Mouse (Mus musculus) adrenal gland, adult 2 months (tissue): ENCODE results near the gene Rad51b. TPM values are rescaled to one million over a fixed set of nuclear protein-coding genes. Genes with fewer than 3 reads are reported as not detected.
A peak's percentile ranks its signal among the peaks of the same experiment; 100 is the strongest.

Experiments used
- DNase-seq: peaks from one replicate; pipeline ENCODE4 v3.0.0; 2021
- polyA plus RNA-seq: library from polyadenylated mRNA; depleted of rRNA; stranded (reverse); fragments of >200 nt; gene quantifications from 2 replicates; pipeline ENCODE4 v1.2.3, GENCODE M21; 2012
- total RNA-seq, 2 experiments: library from RNA; stranded (reverse); gene quantifications; 2 replicates each; pipeline ENCODE4 v1.2.3; 2021

Rad51b gene
- total and polyA plus RNA-seq, 3 experiments = 0.08 to 0.49 (median 0.45) TPM

DNA sequence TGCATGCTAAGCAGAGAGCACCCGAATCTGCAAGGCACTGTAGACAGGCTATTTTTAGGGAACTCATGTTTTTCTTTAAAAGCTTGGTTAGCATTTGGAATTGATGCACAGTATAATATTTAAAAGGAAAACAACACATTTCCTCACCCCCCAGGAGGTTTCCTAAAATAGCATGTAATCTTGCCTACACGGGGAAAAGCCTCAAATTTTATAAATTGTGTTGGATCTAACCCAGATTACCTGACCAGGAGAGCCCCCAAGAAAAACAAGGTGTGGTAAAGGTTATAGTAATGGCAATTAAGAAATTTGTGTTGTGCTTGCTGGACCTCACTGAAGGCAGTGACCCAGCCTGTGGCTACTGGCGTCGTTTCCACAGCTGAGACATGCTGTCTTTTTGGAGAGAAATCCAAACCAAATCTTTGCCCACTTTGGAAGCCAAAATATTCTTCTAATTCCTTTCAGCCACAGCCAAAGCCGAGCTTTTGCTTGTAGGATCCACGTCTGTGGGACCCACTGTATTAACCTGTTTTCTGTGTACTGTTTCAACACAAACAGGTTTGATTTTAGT is 282.0 kb downstream of the Rad51b start:
- DNase-seq = no peak

DNA sequence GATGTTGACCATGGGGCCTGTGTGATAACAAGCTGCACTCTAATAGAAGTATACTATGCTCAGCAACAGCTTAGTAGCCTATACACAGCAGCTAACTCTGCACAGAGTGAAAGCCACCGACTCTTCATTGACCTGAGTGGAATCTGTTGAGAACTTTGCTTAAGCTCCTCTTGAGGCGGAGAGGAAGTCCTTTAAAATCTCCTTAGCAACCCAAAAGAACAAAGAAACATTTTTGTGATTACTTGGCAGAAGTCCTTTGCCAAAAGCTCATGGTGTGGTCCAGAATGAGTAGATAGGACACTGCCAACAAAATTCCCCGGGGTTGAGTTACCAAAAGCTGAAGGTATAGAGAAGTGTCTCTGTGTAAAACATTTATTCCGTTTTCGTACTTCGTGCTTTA is 282.8 kb downstream of the Rad51b start:
- no peak for DNase-seq

DNA sequence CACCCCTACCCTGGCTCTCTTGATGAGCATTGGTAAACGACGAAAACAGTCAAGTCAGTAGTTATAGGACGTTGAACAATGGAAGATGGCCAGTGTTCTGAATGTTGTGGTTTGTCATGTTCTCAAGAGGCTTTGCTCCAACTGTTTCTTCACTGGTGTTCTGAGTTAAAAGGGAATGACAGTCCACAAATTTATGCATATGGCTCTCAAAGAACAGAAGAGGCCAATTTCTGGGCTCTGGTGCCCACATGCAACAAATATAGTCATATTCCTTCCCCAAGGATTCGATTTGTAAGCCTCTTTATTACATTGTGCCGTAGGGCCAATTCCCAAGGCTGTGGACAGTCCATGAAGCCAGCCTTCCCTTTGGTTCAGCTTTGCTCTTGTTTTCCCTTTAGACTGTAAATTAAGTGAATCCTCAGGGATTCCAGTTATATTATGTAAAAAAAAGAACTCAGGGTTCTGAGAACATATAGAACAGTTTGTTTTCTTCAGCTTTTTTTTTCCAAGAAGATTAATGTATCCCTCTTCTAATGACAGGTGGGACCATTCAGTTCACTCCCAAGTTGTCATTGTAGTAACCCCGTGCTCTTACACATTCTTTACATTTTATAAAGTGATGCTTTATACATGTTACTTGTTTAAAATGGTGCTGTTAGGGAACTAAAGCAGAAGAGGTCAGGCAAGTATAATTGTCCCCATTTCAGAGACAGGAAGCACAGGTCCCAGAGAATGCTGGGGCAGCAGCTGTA is 287.6 kb downstream of the Rad51b start:
- no peak for DNase-seq

DNA sequence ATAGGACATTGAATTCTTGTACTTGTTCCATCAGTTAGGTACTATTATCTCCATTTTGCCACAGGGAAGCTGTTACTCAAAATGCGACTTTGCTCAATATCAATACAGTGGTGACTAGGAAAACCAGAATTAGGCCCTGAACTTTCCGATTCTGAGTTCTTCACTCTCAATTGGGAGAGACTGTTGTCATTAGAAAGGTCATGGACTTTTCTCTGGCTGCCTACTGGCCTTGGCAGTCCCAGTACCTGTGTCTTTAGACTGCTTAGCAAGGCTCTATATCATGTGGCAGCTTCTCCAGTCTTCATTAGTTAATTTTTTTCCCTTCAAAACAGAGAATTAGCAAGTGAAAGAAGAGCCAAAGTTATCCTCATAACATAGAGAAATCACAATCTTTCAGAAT is 288.3 kb downstream of the Rad51b start:
- peak; percentile 41 for DNase-seq

DNA sequence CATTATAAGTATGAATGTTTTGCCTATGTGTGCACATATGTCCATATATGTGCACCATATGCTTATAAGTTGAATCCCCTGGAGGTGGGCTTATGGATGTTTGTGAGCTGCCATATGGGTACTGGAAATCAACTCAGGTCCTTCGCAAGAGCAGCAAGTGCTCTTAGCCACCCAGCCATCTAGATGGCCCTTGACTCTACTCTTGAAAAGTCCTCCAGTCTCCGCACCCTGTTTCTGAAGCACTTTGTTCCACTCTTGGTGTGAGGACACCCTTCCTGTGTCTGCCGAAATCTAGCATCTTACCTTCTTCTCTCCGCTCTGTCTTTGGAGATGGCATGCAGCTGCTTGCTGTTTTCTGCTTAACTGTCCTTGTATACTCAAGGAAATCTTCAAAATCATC is 291.7 kb downstream of the Rad51b start:
- DNase-seq = no peak

DNA sequence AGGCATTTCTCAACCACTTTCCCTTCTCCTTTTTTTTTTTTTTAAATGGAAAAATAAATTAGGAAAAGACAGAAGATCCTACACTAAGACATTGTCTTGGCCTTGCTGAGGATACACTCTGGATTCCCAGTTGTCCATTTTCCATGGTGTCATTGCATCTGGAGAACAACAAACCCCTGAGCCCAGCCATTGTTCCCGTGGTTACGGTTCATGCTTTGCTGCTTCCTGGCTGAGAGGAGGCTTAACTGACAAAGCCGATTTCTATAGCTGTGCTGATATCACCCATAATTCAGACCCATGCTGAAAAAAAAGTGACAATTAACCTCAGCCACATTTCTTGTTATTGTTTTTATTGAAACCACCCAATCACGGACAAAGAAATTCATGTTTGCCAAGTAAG is 295.1 kb downstream of the Rad51b start:
- DNase-seq = no peak

DNA sequence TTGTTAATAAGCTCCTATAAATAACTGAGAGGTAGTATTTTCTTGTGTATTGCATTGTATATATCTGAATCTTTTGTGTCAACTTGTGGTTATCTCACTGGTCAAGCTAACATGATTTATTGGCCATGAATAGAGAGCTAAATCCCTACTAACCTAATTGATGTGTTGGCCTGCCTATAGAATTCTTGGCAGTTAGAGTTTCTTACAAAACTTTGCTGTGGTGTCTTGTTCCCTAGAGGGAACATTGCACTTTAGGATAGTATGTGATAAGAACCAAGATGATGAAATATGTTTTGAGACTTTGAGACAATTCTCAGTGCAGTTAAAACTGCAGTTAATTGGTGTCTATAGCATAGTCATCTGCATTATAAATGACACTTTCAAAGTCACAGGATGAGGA is 299.8 kb downstream of the Rad51b start:
- no peak for DNase-seq

DNA sequence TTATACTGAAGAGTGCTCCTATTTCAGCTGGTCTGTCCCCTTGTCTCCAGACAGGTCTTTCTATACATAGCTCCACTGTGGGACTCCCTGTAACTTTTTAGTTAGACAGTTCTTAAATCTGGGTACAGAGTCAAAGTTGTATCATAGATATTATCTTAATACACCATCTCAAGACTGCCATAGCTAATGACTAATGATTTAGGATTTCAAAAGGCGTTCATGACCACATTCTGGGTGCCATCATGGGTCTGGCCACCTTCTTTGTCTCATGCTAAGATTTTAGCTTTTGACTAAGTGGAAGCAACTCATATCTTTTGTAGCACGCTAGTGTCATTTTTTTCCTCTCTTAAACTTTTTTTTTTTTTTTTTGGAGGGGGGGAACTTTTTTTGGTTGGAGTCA is 300.3 kb downstream of the Rad51b start:
- no peak for DNase-seq

DNA sequence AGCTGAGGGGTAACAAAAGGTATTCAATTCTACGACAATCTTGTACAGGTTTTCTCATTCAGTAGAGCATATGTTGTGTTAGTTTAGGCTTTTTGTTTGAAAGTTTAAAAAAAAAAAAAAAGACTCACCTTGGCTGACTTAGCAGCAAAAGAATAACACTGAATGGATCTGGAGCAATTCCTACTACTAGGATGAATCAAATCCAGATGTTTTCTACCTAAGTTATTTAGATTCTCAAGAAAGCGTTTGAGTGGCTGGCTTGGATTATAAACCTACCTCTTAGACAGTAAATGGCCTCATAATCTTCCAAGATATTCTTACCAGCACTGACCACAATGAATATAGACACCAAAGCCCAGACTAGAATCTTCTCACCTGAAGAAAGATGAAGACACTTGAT is 300.7 kb downstream of the Rad51b start:
- DNase-seq = no peak

DNA sequence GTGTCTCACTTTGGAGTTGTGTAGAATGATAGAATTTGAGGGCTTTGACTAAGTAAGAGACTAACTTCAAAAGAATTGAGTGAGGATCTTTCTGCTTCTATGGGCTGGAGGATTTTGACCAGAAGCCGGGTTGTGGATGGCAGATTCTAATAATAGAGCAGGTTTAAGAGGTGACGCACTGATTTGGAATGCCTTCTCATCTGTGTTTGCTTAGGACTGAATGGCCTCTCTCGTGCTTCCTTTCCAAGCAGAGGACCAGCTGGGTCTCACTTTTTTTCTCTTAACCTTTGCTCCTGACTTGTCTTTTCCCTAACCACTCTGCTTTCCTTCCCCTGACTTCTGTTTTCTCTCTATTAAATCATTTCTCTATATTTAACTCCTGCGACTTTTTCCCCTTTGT is 301.4 kb downstream of the Rad51b start:
- peak; percentile 55 for DNase-seq

DNA sequence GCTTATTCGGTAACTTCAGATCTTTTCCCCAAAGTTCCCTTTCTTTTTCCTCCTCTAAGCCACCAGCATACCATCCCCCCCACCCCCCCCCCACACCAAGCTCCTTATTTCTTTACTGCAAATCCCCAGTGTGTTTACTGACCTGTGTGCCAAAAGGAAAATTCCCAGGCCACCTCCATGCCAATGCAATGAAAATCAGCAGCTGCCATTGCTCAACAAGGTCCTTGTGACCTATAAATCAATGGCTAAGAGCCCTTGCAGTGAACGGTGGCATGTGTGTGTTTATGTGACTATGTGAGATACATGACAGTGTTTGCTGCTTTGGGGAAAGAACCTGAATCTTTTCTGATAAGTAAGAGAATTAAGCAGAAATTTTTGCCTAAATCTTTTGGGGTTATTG is 301.8 kb downstream of the Rad51b start:
- peak; percentile 78 for DNase-seq

DNA sequence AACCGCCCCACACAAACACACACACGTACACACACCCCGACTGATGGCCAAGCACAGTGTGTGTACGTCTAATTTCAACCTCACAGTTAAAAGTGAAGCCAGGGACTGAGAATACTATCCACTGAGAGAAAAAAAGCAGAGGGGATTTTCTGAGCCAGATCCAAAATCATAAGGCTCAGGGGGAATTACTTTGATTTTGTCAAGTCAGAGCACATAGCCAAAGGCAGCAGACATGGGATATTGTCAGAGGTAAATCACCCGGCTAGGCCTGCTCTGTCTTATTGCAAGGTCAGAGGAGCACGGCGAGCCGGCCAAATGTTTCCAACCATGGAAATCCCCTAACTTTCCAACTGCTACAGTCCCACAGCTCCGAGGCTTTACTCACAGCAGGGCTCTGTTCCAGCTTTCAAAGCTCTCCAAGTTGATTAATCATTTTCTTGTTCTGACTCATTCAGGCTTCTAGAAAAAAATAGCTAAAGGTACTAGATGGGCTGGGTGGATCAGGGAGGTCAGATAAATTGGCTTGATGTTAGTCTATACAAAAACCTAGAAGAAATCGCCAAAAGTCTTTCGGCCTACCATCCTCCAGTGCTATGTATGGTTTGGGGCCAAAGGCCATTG is 303.2 kb downstream of the Rad51b start:
- DNase-seq = peak; percentile 92

DNA sequence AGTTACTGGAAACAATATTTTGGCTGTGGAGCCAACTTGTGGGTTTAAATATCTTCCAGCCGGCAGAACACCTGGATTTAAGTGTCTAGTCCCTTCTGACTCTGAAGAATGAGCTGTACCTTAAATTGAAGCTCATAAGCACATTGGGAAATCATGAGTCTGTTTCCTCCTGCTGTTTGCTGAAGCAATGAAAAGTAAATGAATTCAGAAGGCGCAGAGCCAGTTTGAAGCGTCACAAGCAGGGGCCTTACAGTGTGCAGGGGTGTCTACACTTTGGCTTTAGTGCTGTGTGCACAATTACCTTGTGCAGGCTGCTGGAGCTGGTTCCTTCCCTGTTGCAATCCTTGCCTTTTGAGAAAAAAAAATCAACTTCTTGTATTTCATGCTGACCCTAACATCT is 305.6 kb downstream of the Rad51b start:
- DNase-seq = no peak

DNA sequence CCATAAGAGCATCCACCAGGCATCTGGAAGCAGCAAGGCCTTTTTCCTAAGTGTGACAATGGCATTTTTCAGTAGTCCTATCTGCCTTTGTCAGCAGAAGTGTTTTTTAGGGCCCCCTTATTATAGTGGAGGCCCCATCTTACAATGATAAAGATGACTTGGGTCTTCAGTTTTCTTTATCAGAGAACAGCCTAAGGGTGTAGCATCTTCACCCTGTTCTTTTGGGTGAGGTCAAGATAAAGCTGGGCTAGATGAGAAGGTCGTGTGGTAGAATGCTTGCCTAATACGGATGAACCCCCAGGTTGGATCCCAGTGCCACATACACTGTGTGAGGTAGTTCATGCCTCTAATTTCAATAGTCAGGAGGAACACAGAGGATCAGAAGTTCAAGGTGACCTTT is 307.8 kb downstream of the Rad51b start:
- no peak for DNase-seq

DNA sequence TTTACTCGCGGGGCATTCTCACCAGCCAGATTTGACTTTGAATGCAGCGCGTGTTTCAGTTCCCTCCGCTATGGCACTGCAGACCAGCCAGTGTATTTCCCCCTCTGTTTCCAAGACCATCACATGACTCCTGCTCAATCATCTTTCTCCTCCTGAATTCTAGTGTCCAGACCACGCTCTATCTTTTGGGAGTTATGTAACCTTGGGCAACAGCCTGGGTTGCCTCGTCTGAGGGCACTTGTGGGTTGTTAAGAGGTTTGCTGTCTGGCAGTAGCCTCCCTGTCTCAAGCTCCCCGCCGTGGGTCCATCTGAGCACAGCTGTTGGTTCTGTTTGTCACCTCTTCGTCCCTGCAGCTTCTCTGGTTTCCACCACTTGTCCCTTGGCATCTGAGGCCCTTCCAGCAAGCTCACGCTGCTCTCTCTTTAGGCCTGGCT is 309.1 kb downstream of the Rad51b start:
- DNase-seq = no peak

DNA sequence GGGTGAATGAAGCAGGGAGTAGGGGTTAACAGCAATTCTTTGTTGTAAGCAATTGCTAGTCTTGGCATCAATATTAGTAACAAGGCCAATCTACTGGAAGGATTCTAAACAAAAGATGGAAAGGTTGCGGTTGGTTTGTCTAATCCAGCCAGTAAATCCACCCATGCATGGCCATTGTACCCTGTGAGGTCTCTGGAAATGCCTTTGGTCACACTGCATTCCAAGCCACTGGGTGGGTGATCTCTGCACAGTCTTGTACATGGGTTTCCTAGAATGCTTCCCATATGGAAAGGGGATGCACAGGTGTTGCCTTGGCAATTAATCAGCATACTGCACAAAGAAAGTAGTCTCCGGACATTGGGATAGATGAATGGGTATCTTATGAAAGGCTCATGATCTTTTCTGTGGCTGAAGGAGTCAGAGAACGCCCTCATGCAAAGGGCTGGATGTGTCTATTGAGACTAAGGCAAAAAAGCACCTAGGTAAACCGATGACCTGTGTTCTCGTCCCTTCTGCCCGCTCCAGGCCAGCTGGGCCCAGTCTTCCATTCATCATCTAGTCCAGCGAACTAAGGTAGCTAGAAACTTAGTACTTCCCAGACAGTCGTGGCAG is 312.4 kb downstream of the Rad51b start:
- DNase-seq = no peak

DNA sequence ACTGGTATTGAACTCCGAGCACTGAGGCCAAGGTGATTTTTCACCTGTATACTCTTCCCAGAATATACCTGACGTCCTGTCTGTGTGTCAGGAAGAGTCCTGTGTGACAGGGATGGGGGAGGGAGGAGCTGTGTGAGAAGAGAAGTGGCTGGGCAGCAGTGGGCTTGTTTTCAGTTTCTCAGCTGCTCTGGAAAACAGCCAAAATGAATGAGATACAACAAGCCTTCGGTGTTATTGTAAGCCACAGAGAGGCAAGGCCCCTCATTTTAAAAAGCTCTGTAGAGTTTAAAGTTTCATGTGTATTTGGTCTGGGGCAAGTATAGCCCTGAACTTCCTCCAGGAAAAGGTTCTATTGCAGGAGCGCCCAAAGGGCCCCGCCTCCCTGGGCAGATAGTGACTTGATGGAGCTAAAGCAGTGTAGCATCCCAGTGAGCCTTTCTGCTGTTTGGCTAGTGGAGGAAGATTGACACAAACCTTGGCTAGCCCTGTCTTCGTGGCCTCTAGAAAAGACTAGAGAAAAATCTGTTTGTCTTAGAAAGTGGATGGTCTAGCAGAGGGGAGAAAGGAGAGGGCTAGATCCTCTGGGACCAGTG is 313.5 kb downstream of the Rad51b start:
- no peak for DNase-seq

DNA sequence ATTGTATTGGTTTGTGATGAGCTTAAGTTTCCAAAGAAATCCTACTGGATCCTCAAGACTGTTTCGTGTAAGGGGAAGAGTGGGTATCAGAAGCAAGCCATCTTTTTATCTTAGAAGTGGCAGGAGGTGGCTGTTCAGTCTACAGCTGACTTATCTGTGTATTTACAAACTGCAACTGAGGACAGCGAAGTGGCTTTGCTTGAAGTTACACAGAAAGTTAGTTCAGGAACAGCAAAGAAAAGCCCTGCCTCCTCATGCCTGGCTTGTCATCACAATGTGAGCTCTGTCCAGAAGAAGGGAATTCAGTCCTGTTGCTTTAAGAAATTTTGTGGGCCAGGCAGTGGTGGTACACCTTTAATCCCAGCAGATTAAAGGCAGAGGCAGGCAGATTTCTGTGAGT is 314.6 kb downstream of the Rad51b start:
- DNase-seq = no peak

DNA sequence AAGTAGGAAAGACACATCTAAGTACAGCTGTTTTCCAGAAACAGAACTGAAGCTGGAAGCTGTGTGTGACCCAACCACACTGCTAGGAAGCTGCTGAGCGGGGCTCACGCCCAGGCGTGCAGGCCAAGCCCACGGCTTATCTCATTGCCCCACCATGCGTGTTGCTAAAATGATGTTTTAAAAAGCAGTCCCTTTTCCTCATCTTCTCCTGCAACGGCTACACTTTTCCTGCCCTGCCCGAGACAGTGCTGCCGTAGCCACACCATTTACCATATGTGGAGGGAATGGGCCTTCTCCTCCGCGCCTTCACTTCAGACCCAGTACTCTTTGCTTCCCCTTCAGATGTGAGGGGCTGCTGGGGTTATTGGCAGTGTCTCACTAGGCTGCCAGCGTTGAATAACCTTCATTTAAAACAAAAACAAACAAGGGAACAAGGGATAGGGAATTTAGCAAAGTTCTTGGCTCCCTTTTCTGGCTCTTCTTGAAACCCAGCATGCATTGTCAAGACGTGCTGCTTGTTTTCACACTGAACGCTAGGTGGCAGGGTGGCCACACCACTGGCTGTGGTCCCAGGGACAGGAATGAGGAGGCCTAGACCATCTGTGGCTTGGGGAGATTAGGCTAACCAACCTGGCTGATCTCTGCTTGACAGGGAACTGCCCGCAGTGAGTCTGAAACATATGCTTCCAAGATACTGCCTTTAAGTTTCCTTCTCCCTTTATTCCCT is 315.4 kb downstream of the Rad51b start:
- peak; percentile 90 for DNase-seq

DNA sequence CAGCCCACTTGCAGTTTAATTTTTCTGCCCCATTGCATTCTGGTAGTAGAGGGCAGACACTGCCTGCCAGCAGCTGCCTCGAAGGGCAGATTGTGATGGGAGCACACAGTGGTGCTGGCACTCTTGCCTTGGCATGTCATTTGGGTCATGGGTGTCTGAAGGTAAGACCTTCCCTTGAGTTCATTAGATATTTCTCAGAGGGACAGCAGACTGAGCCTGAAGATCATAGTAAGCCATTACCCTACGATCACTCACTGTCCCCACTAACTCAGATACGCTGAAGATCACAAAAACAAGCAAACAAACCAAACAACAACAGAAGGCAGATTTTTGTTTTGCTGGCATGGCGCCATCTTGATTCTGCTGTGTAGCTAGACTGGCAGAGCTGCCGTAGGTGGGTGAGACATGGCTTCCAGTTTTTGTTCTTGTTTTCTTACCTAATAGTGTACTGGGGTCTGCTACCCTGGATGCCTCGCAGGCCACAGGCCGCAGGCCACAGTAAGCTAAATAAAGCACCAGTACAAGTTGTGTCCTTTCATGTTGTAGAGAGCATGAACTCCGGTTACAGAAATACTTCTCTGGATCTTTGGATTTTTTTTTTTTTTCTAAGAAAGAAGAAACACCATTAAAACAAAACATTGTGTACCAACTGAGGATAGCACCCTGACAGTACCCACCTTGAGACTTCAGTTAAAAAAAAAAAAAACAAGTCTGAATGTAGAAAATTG is 316.1 kb downstream of the Rad51b start:
- DNase-seq = peak; percentile 30

DNA sequence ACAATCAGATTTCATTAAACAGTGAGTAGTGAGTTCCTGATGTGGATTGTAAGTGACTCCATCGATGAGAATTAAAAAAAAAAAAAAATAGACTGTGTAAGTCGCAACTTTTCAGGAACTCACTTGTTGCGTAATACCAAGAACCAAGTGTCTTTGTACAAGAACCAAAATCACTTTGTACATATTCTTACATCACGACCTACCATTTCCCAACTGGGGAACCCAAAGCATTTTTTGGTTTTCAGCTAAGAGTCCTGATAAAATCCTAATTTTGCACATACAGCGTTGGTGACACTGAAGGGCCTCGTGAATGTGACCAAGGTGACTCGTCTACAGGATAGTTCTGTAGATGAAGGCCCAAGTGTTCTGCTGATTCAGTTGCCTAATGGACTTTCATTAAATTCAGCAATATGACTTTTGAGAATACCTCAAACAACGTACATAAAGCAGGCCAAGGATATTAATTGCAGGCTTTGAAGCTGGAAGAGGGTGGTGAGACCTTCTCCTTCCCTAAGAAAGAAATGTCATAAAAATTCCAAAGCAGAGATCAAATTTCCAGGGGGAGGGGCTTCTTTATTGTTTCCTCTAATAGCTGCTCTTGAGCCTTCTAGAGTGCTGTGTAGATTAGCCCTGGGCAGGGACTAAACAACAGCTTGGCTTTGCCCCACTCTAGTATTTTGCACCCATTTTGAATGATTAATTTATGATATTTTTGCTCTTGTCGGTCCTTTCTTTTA is 316.9 kb downstream of the Rad51b start:
- DNase-seq = no peak
